Mouse (Mus musculus): ENCODE results near the gene St7.

- TF ChIP-seq MYOD1 (IDR thresholded peaks at IDR 0.05; ENCODE audit: control insufficient read depth in 1 of 3, insufficient read length in 2 of 3, low read depth in 2 of 3) (no peak), E2F4 (IDR thresholded peaks at IDR 0.05; ENCODE audit: insufficient read depth) (no peak), POLR2A (IDR thresholded peaks at IDR 0.05; ENCODE audit: insufficient read length, low read depth) (no peak), TCF3 (IDR thresholded peaks at IDR 0.05; ENCODE audit: insufficient read length, low read depth) (no peak), MYOG (IDR thresholded peaks at IDR 0.05; ENCODE audit: control insufficient read depth in 1 of 3, insufficient read depth in 1 of 3, insufficient read length in 2 of 3, low read depth in 2 of 3) (no peak), MAX (IDR thresholded peaks at IDR 0.05; ENCODE audit: low read depth) (no peak), TCF12 (IDR thresholded peaks at IDR 0.05; ENCODE audit: insufficient read depth, poor library complexity, severe bottlenecking) (no peak), SRF (IDR thresholded peaks at IDR 0.05; ENCODE audit: control insufficient read depth, insufficient read length, low read depth) (no peak), POLR2AphosphoS2 (IDR thresholded peaks at IDR 0.05; ENCODE audit: insufficient read length, low read depth) (no peak), REST (IDR thresholded peaks at IDR 0.05; ENCODE audit: insufficient read depth, insufficient read length) (no peak)
Observed at GRCm38 (mm10) chr6:17876670-17877179, 184.0 kb downstream of the St7 start.
